Mouse (Mus musculus) megakaryocyte, embryonic 14.5 days (primary cell): ENCODE data around the gene Map1a.

ENCODE experiments used
- FLI1 ChIP-seq: IDR thresholded peaks from 2 replicates; pipeline ENCODE4 v1.6.1; 2012; ENCODE audit warnings: low read length, inconsistent platforms, mixed read lengths
- GATA1 ChIP-seq: IDR thresholded peaks from 3 replicates; pipeline ENCODE4 v1.6.1; 2012; ENCODE audit warnings: mixed read lengths, low read length, inconsistent platforms, borderline replicate concordance

DNA sequence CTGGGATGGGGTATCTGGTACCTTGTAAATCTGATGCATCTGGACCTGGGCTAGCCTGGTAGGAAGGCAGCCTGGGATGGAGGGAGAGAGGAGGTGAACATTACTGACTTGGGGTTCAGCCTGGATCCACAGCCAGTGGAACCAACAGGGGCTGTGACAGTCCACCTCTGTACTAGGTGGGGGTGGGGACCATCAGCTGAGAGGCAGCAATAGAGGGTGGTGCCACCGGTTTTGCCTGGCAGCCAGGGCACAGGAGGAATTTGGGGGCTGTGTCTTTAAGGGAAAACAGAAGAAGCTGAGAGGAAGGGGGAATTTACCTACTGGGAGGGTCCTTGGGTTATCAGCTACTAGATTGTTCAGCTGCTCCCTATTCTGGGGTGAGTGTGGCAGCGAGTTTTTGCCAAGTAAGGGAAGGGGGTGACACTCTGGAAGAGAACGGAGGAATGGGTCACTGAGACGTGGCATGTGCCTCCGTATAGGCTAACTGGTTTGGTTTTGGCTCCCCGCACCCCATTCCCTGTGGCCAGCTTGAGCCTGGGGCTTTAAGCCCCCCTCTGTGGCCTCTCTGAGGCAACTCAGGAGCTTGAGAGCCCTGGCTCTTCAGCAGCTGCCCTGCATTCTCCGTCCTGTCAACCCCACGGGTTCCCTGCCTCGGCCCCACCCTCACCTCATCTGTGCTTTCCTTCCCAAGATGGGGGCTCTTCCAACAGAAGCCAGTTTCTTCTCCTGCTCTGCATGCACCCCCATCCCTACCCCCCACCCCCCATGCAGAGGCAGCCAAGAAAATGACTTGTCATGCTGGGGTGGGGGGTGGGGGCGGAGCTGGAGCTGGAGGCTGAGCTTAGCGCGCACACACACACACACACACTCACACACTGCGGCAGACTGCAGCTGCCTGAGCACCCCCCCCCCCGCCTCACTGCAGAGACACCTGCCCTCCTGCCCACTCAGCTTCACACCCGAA is 6.5 kb downstream of the Map1a start:
- TF ChIP-seq GATA1 (no peak), FLI1 (no peak)
